Mouse (Mus musculus) cerebellum, adult 2 months (tissue): ENCODE measurements at regions not wholly inside any gene's neighbourhood (a gene's known extent, or its start where the extent isn't known, plus 50 kb on each side); places are given as distances from the start of the nearest gene placed in this dataset.
"Not testable (repeated sequence)": the region's sequence is repeated elsewhere in the genome, so short reads cannot be mapped to it uniquely, and the experiment has no call there.

Source experiments
- CTCF ChIP-seq: fragments of 200-500 bp; IDR thresholded peaks from 2 replicates; pipeline ENCODE4 v1.5.1; 2011; ENCODE audit warnings: low read depth, mild to moderate bottlenecking, control low read depth, low read length, moderate library complexity, borderline replicate concordance; ENCODE audit not compliant: insufficient read depth
- POLR2A ChIP-seq: fragments of 200-500 bp; IDR thresholded peaks from 2 replicates; pipeline ENCODE4 v1.6.1; 2011; ENCODE audit warnings: low read length, control low read depth, borderline replicate concordance; ENCODE audit not compliant: insufficient read depth

DNA sequence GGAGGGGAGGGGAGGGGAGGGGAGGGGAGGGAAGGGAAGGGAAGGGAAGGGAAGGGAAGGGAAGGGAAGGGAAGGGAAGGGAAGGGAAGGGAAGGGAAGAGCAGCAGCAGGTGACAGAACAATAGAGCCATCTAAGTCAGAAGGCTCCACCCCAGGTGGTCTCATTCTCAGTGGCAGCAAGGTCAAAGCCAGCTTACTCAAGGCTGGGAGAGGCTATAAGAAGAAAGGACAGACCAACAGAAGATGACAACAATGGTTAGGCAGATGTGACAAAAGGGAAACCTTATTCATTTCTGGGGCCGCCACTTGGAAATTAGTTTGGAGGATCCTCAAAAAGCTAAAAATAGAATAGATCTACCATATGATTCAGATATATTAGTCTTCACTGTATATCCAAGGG, 96.9 kb downstream of the Sem1 start:
- not testable (repeated sequence) for TF ChIP-seq CTCF, POLR2A
